Mouse (Mus musculus): ENCODE measurements around the gene Thegl. TPM values are rescaled to one million over a fixed set of nuclear protein-coding genes. Genes with fewer than 3 reads are reported as not detected.
A peak's percentile ranks its signal among the peaks of the same experiment; 100 is the strongest.

Thegl gene
- total and polyA plus RNA-seq, 3 experiments, result not detected

DNA sequence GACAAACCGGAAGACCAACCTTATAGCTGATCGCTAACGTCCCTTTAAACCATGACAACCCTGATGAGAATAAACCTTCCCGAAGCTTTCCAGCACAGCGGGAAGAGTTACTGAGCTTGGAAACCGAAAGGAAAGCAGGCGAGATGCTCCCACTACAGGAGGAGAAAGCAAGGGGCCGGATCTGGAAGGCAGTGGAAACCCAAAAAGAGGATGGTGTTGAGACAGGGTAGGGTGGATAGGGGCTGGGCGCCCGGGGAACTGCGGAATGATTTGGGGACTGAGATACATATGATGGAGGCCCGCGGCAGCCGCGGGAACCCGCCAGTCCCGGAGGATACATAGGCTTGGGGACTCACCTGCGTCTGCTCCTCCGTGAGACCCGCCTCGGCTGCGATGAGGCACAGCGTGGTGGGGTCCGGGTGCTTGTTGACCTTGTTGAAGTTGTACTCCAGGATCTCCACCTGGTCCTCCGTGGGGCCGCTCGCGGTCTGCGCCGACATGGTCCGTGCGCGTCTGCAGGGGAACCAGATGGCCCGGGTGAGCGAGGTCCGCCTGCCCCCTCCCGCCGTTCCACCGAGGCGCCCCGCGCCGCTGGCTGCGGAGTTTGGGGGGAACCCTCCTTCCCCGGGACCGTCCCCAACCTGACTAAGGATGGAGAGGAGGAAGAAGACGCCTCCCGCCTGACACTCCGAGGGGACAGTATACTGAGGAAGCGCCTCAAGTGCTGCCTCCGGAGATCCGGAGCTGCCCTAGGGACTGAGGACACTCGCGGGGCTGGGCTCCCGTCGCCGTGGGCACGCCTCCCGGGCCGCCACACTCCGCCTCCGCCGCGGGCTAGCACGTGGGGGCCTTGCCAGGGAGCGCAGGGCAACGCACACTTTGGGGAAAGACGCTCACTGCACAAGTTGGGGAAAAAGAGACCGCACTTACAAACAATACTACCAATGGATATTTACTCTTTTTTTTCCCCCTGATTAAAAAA is 79.0 kb downstream of the Thegl start:
- Histone ChIP-seq H3K36me3 (ENCODE audit: control insufficient read depth in 1 of 2, insufficient read depth in 2 of 2, low read length in 2 of 2) (peaks cover 0 to 56% of the 10 kb centered on the region in 2 experiments; a peak in 2 of 4 replicates), H3K9ac (ENCODE audit: control insufficient read depth, low read depth, low read length, poor library complexity, severe bottlenecking) (peak overlapping the region; percentile 65), H3K9me3 (replicated peaks; ENCODE audit: insufficient read depth, low read length) (no peaks in the 10 kb centered on the region), H3K79me2 (ENCODE audit: control insufficient read depth, insufficient read depth, low read length, poor library complexity) (peaks cover 4% of the 10 kb centered on the region; the same call in 1 of the 2 replicates), H3K4me1 (ENCODE audit: control insufficient read depth in 1 of 2, insufficient read depth in 2 of 2, low read length in 2 of 2) (peaks cover 38 to 62% of the 10 kb centered on the region in 2 experiments), H3K4me3 (ENCODE audit: control insufficient read depth in 1 of 2, insufficient read depth in 1 of 2, low read depth in 2 of 2, low read length in 2 of 2) (peak overlapping the region; percentile 61 to 99), H3K27ac (ENCODE audit: control insufficient read depth, low read depth, low read length) (peak overlapping the region; percentile 25), H3K27me3 (ENCODE audit: control insufficient read depth in 1 of 2, insufficient read depth in 2 of 2, low read length in 2 of 2) (no peaks in the 10 kb centered on the region)
- peak; percentile 89 for DNase-seq (ENCODE audit: low read depth, low spot score)
- peak; percentile 56 for TF ChIP-seq TCF12 (IDR thresholded peaks at IDR 0.05; ENCODE audit: low read depth, low read length)
- TF ChIP-seq TBP (IDR thresholded peaks at IDR 0.05; ENCODE audit: low read depth, low read length), result peak; percentile 73
- no peak for TF ChIP-seq CHD1 (IDR thresholded peaks at IDR 0.05; ENCODE audit: low read depth, low read length)
- peak; percentile 87 for TF ChIP-seq ZMIZ1 (IDR thresholded peaks at IDR 0.05; ENCODE audit: low read depth, low read length)
- peak; percentile 80 for TF ChIP-seq NELFE (IDR thresholded peaks at IDR 0.05; ENCODE audit: low read depth, low read length)
- TF ChIP-seq CHD2 (IDR thresholded peaks at IDR 0.05; ENCODE audit: low read length), result no peak
- TF ChIP-seq ZKSCAN1 (IDR thresholded peaks at IDR 0.05; ENCODE audit: low read depth, low read length), result no peak
- 0 out of 2 replicates have a peak, but pooled peaks have one; percentile 6 for TF ChIP-seq RCOR1 (IDR thresholded peaks at IDR 0.05; ENCODE audit: low read depth, low read length)
- no peak; the same call in 1 of the 2 replicates for TF ChIP-seq NRF1 (IDR thresholded peaks at IDR 0.05; ENCODE audit: insufficient read depth, low read depth, low read length, poor library complexity, severe bottlenecking)
- TF ChIP-seq MYC (IDR thresholded peaks at IDR 0.05; ENCODE audit: low read depth, low read length), result peak; percentile 96
- no peak for TF ChIP-seq USF2 (IDR thresholded peaks at IDR 0.05; ENCODE audit: borderline replicate concordance in 1 of 2, insufficient read depth in 1 of 2, low read depth in 1 of 2, low read length in 2 of 2)
- no peak for TF ChIP-seq ZNF384 (IDR thresholded peaks at IDR 0.05; ENCODE audit: low read depth, low read length)
- TF ChIP-seq ETS1 (IDR thresholded peaks at IDR 0.05; ENCODE audit: low read depth, low read length), result peak; percentile 50; the same call in 1 of the 2 replicates
- TF ChIP-seq GABPA (IDR thresholded peaks at IDR 0.05; ENCODE audit: low read depth, low read length), result no peak
- TF ChIP-seq BHLHE40 (IDR thresholded peaks at IDR 0.05; ENCODE audit: borderline replicate concordance, low read depth, low read length), result peak; percentile 76; the same call in 1 of the 2 replicates
- TF ChIP-seq MAX (IDR thresholded peaks at IDR 0.05; ENCODE audit: low read length), result peak; percentile 96
- peak; percentile 76; the same call in 1 of the 2 replicates for TF ChIP-seq MAZ (IDR thresholded peaks at IDR 0.05; ENCODE audit: low read depth, low read length)
- TF ChIP-seq POLR2A (IDR thresholded peaks at IDR 0.05; ENCODE audit: control insufficient read depth in 1 of 2, insufficient read depth in 1 of 2, low read depth in 1 of 2, low read length in 2 of 2, poor library complexity in 1 of 2), result peak; percentile 47 to 80; a peak in 2 of 4 replicates
- peak; percentile 73 for TF ChIP-seq POLR2AphosphoS2 (IDR thresholded peaks at IDR 0.05; ENCODE audit: low read length)
- TF ChIP-seq RAD21 (IDR thresholded peaks at IDR 0.05; ENCODE audit: low read depth, low read length), result no peak
- no peak for TF ChIP-seq MAFK (IDR thresholded peaks at IDR 0.05; ENCODE audit: borderline replicate concordance, low read depth, low read length)
- TF ChIP-seq MEF2A (IDR thresholded peaks at IDR 0.05; ENCODE audit: extremely low read depth, insufficient replicate concordance, low read depth, low read length, poor library complexity, severe bottlenecking), result 0 out of 2 replicates have a peak, but pooled peaks have one; percentile 41
- no peak for TF ChIP-seq MYB (IDR thresholded peaks at IDR 0.05; ENCODE audit: low read depth, low read length)
- no peak for TF ChIP-seq KAT2A (conservative IDR thresholded peaks at IDR 0.05; ENCODE audit: low read depth, low read length)
- TF ChIP-seq EP300 (IDR thresholded peaks at IDR 0.05; ENCODE audit: low read depth in 1 of 2, low read length in 2 of 2), result 0 out of 4 replicates have a peak, but pooled peaks of 1 of the 2 experiments have one; percentile 3
- TF ChIP-seq MXI1 (IDR thresholded peaks at IDR 0.05; ENCODE audit: low read depth, low read length), result peak; percentile 99
- peak; percentile 78 for TF ChIP-seq USF1 (IDR thresholded peaks at IDR 0.05; ENCODE audit: low read depth, low read length)
- TF ChIP-seq ELF1 (IDR thresholded peaks at IDR 0.05; ENCODE audit: low read depth, low read length), result peak; percentile 38; the same call in 1 of the 2 replicates
- peak; percentile 89 for TF ChIP-seq SIN3A (IDR thresholded peaks at IDR 0.05; ENCODE audit: low read length)
- TF ChIP-seq POLR2AphosphoS5 (IDR thresholded peaks at IDR 0.05; ENCODE audit: borderline replicate concordance, low read depth, low read length), result no peak
- peak; percentile 92; the same call in 1 of the 2 replicates for TF ChIP-seq UBTF (IDR thresholded peaks at IDR 0.05; ENCODE audit: borderline replicate concordance, insufficient read depth, low read depth, low read length)
- 0 out of 2 replicates have a peak, but pooled peaks have one; percentile 32 for TF ChIP-seq HCFC1 (IDR thresholded peaks at IDR 0.05; ENCODE audit: low read depth, low read length)
- TF ChIP-seq CTCF (IDR thresholded peaks at IDR 0.05 in 2 of 3, conservative IDR thresholded peaks at IDR 0.05 in 1 of 3; ENCODE audit: control insufficient read depth in 1 of 3, insufficient read depth in 1 of 3, low read depth in 2 of 3, low read length in 3 of 3, poor library complexity in 1 of 3, severe bottlenecking in 1 of 3), result no peak

All from MEL (cell line).